Mouse (Mus musculus) heart, embryonic 13.5 days (tissue): ENCODE measurements around the gene Zfp943. TPM values are rescaled to one million over a fixed set of nuclear protein-coding genes. Genes with fewer than 3 reads are reported as not detected.
A peak's percentile ranks its signal among the peaks of the same experiment; 100 is the strongest.
"Not testable (repeated sequence)": the region's sequence is repeated elsewhere in the genome, so short reads cannot be mapped to it uniquely, and the experiment has no call there.

Experiments
- ATAC-seq: fragments of 200-750 bp; cut with Nextera tagmentation; 2 replicates; pipeline ENCODE4 v1.8.0; 2017; ENCODE audit warnings: moderate TSS enrichment; ENCODE audit not compliant: insufficient number of reproducible peaks, low FRiP score, low TSS enrichment; ENCODE audit errors: extremely low read depth
- H3K27ac ChIP-seq: fragments of 300-500 bp; sonication (generic); replicated peaks from 2 replicates; pipeline ENCODE4 v1.5.1; 2015; ENCODE audit warnings: moderate library complexity, mild to moderate bottlenecking, inconsistent platforms
- H3K27me3 ChIP-seq: fragments of 300-500 bp; sonication (generic); replicated peaks from 2 replicates; pipeline ENCODE4 v1.6.1; 2015; ENCODE audit warnings: mild to moderate bottlenecking, inconsistent platforms
- H3K36me3 ChIP-seq: fragments of 300-500 bp; sonication (generic); 2 replicates; pipeline ENCODE4 v1.6.1; 2015; ENCODE audit warnings: mild to moderate bottlenecking, inconsistent platforms
- H3K4me1 ChIP-seq: fragments of 300-500 bp; sonication (generic); 2 replicates; pipeline ENCODE4 v1.6.1; 2015; ENCODE audit warnings: inconsistent platforms
- H3K4me2 ChIP-seq: fragments of 300-500 bp; sonication (generic); 2 replicates; pipeline ENCODE4 v1.6.1; 2015; ENCODE audit warnings: inconsistent platforms, mild to moderate bottlenecking, moderate library complexity
- H3K4me3 ChIP-seq: fragments of 300-500 bp; sonication (generic); 2 replicates; pipeline ENCODE4 v1.5.1; 2015; ENCODE audit warnings: moderate library complexity, mild to moderate bottlenecking, inconsistent platforms
- H3K9ac ChIP-seq: fragments of 300-500 bp; sonication (generic); 2 replicates; pipeline ENCODE4 v1.6.1; 2015; ENCODE audit warnings: inconsistent platforms, mild to moderate bottlenecking, moderate library complexity
- H3K9me3 ChIP-seq: fragments of 300-500 bp; sonication (generic); 2 replicates; pipeline ENCODE4 v1.6.1; 2016; ENCODE audit warnings: inconsistent platforms
- WGBS: fragments of 180-500 bp; shearing (Covaris S2); methylation state at CpG from one replicate; pipeline ENCODE4 v1.1.7; 2015; ENCODE audit warnings: mixed read lengths; 5-methylcytosine and 5-hydroxymethylcytosine counted together
- polyA plus RNA-seq: library from polyadenylated mRNA; unstranded; fragments of >200 nt; fragmentation: Nextera tagmentation; extraction: Ambion mirVana; gene quantifications from 2 replicates; pipeline ENCODE4 v1.2.1, GENCODE M21; 2015

Gene Zfp943
- polyA plus RNA-seq = 11.5 and 13.4 TPM in 2 replicates

DNA sequence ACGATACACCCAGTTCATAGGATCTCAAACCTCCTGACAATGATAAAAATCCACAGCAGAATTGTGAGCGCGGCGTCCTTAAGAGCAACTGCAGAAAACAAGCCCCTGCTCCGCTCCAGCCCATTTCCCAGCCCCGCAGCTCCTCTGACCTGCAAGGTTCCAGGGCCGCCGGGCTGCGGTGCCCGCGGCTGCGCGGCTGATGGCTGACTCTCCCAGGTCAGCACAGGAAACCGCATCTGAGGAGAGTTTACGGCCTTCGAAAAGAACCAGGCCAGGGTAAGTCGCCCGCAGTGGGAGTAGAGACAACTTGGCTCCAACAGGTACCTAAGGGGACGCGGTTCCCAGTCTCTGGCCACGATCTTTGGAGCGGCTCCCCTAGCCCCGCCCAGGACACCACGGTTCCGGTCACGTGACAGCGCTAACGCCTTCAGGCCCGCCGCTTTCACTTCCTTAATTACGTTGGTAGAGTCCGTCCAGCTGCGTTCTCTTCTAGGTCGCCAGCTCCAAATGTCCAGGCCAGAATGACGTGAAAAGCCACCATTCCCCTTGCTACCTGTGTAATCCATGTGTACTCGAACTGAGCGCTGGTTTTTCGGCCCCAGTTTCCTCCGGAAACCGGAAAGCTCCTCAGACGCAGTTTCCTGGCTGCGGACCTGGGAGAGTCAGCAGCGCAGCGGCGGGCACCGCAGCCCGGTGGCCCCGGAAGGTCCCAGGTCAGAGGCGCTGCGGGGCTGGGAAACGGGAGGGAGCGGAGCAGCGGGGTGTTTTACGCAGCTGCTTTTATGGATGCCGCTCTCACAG is at the start of gene Zfp943, which contains the start of gene Zfp942:
TSS of gene Zfp943 (plus strand) at position 446 of the 801 bp plus-strand sequence.
TSS of gene Zfp942 (minus strand) at position 358 of the 801 bp plus-strand sequence.
- H3K27me3 ChIP-seq, H3K9me3 ChIP-seq, H3K36me3 ChIP-seq: not testable (repeated sequence)
- Histone ChIP-seq H3K4me1 (peaks cover 28% of the 10 kb centered on the region), H3K9ac (peak within 1 kb of the TSS; percentile 90), H3K27ac (peak within 1 kb of the TSS; percentile 92), H3K4me2 (peak within 1 kb of the TSS; percentile 74), H3K4me3 (peak within 1 kb of the TSS; percentile 83)
- peak; percentile 99 for ATAC-seq
- under 1% methylated on average over 44 of the region's 55 CpGs for WGBS

DNA sequence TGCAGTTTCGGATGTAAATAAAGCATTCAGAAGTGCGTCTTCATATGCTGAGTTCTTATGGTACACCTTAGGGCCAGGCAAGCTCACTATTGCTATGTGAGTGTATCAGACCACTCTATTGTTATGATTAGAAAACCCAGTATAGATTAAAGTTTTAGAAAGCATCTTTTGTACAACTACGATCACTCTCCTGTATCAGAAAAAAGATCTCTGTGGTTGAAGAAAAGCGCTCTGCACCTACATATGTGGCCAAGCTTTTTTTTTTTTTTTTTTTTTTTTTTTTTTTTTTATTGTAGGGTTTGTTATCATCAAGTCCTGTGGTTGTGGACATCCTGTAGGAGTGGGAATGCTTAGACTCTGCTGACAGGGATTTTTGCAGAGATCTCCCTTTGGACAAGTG is 950 bp downstream of the Zfp943 start:
- 51% methylated on average over 4 of the region's 4 CpGs for whole genome bisulfite sequencing
- ATAC-seq = no peak
- Histone ChIP-seq H3K36me3 (peaks cover 6% of the 10 kb centered on the region), H3K4me3 (peak overlapping the region; percentile 83), H3K4me2 (peak overlapping the region; percentile 69), H3K27me3 (no peaks in the 10 kb centered on the region), H3K27ac (no peak overlapping the region), H3K9me3 (no peaks in the 10 kb centered on the region), H3K9ac (peak overlapping the region; percentile 41), H3K4me1 (peaks cover 28% of the 10 kb centered on the region)

DNA sequence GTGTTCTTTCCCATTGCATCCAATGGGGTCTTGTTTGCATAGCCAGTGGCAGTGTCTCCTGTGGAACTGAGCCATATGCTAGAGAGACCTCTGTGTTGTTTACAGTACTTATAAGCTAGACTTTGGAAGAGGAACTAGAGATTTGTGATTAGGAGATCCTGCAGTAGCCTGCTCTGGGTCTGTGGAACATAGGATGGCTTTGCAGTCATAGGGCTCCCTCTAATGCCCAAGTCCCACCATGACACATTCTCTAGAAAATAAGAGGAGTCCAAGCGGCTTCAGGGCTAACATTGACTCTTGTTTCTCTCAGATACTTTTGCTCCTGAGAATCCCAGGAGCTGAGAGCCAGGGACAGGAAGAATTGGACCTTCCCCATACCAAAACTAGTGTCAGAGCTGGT is 73.2 kb downstream of the Zfp943 start:
- not testable (repeated sequence) for H3K4me1 ChIP-seq, H3K27ac ChIP-seq, H3K36me3 ChIP-seq, H3K4me3 ChIP-seq, H3K9me3 ChIP-seq, H3K9ac ChIP-seq, H3K27me3 ChIP-seq, H3K4me2 ChIP-seq, ATAC-seq
- 33% methylated on average over 1 of the region's 1 CpGs for WGBS

DNA sequence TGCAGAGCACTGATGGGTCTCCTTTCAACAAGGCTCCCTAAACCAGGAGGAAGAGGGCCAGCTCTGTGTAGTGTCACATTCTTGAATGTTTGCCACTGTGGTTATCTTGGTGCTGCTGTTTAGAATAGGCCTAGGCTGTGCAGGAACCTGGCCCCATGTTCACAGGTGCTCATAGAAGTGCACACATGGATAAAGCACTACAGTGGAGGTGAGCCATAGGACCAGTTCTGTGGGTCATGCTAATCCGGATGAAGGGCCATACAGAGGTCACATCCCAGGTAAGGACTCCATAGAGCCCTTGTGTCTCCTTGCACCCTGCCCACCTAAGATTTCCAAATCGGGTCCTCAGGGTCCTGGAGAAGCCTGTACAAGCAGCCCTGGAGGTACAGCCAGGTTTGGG is 87.1 kb downstream of the Zfp943 start:
- Histone ChIP-seq H3K36me3 (no peaks in the 10 kb centered on the region), H3K4me3 (no peak overlapping the region), H3K9ac (no peak overlapping the region), H3K9me3 (no peaks in the 10 kb centered on the region; the same call in none of the 2 replicates), H3K27ac (no peak overlapping the region), H3K27me3 (no peaks in the 10 kb centered on the region), H3K4me2 (no peak overlapping the region), H3K4me1 (no peaks in the 10 kb centered on the region)
- WGBS = 54% methylated on average over 2 of the region's 2 CpGs
- no peak for ATAC-seq

DNA sequence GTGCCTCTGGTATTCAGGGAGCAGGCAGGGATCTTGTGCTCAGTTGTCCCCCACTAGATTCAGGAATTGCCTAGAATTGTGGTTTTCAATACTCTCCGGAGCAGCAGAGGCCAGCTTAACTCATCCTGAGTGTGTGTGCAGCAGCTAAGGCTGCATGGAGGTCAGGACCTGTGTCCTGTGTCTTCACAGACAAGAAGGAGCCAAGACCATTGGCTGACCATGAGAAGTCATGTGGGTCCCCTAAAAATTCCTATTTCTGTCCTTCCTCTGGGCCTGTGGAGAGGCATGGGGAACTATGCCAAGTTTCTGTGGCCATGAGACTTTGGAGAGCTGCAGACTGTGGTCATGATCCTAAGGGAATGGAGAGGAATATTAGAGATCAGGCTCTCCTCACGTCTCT is 90.9 kb downstream of the Zfp943 start:
- 51% methylated on average over 2 of the region's 2 CpGs for WGBS
- Histone ChIP-seq H3K27ac (no peak overlapping the region), H3K27me3 (no peaks in the 10 kb centered on the region), H3K4me2 (no peak overlapping the region), H3K4me1 (no peaks in the 10 kb centered on the region), H3K4me3 (no peak overlapping the region), H3K9ac (no peak overlapping the region), H3K36me3 (no peaks in the 10 kb centered on the region), H3K9me3 (no peaks in the 10 kb centered on the region; the same call in none of the 2 replicates)
- ATAC-seq = no peak

DNA sequence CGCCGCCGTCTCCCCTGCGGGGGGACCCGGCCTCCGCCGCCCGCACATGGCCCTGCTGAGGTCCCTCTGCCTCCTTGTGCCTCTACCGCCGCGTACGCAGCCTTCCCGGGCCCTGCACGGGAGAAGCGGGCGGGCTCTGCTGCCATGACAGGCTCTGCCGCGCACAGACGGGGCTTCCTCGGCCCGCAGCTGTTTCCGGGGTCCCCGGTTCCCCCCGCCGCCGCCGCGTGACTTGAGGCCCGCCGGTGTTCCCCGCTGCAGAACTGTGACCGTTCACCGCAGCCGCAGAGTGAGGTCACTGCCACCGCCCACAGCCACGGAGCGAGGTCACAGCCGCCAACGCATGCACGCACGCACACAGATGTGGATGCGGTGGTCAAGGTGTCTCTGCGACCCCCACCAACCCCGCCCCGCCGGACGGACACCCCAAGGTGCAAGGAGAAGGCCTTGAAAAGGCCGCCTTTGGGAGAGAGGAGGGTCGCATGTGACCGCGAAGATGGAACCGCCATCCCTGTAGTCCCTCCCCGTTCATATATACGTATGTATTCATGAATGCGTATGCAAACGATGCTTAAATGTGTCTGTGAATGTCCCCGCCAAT is 118.8 kb downstream of the Zfp943 start:
- H3K9ac ChIP-seq = peak overlapping the region; percentile 81
- peak overlapping the region; percentile 94 for H3K4me2 ChIP-seq
- H3K4me3 ChIP-seq = peak overlapping the region; percentile 69
- 4% methylated on average over 57 of the region's 57 CpGs for WGBS
- no peaks in the 10 kb centered on the region for H3K4me1 ChIP-seq
- H3K27ac ChIP-seq = no peak overlapping the region
- no peaks in the 10 kb centered on the region for H3K36me3 ChIP-seq
- no peak for ATAC-seq
- H3K27me3 ChIP-seq = 0 out of 2 replicates have a peak, but pooled peaks cover 4% of the 10 kb centered on the region
- no peaks in the 10 kb centered on the region for H3K9me3 ChIP-seq

DNA sequence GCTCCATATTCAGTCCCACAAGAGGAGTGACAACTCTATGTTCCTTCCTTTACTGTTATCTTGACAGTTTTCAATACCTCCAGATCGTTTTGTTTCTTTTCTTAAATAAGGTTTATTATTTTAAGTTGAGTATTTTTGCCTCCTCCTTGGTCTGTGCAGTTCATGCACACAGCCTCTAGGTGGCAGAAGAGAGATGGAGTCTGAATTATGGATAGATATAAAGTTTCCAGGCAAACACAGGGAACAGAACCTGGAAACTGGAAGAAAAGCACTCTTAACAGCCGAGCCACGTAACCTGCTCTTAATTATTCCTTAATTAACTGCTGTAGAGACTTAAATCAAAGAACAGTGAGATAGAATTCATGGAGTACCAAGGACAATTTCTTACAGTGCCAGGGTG is 120.9 kb downstream of the Zfp943 start:
- not testable (repeated sequence) for H3K9me3 ChIP-seq, H3K4me3 ChIP-seq, H3K4me2 ChIP-seq, ATAC-seq, H3K27ac ChIP-seq, H3K36me3 ChIP-seq, H3K4me1 ChIP-seq, H3K27me3 ChIP-seq, H3K9ac ChIP-seq
- WGBS = 18% methylated on average over 3 of the region's 3 CpGs

DNA sequence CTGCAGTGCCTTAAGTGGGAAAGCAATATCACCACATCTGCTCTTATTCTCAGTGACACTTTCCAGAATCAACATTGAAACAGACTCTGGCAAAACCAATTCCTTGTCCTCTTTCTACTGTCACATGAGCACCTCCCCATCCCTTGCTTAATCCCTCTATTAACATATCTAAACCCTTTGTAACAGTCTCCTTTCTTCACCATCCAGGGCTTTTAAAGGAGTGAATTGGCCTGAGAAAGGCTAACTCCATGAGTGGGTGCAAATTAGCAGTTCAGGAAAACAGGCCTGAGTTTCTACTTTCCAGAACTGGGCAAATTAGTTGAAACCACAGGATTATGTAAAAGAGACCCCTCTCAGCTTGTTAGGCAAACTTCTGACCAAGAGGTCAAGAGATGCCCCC is 156.4 kb downstream of the Zfp943 start:
- no peak overlapping the region for H3K4me3 ChIP-seq
- no peak for ATAC-seq
- no peaks in the 10 kb centered on the region for H3K27me3 ChIP-seq
- H3K4me2 ChIP-seq = no peak overlapping the region
- H3K36me3 ChIP-seq = no peaks in the 10 kb centered on the region
- H3K9ac ChIP-seq = no peak overlapping the region
- 0 out of 2 replicates have a peak, but pooled peaks cover 3% of the 10 kb centered on the region for H3K9me3 ChIP-seq
- H3K27ac ChIP-seq = no peak overlapping the region
- H3K4me1 ChIP-seq = no peaks in the 10 kb centered on the region

Other genes with a start within 250 kb of the Zfp943 start
- 4.0 TPM in 2 replicates for gene Zfp229, start 231.8 kb upstream of the Zfp943 start, polyA plus RNA-seq
- 4.2 and 4.5 TPM in 2 replicates for gene Zfp820, start 116.8 kb upstream of the Zfp943 start, polyA plus RNA-seq
- 4.1 and 4.6 TPM in 2 replicates for gene Zfp995, start 52.6 kb upstream of the Zfp943 start, polyA plus RNA-seq
- 10.5 and 12.7 TPM in 2 replicates for gene Zfp942, start 88 bp upstream of the Zfp943 start, polyA plus RNA-seq
- gene Zfp947, start 203.6 kb downstream of the Zfp943 start, polyA plus RNA-seq = 2.4 and 2.7 TPM in 2 replicates